Mouse (Mus musculus) bone marrow, adult 2 months (tissue): ENCODE data around the gene Mrps11. TPM values are rescaled to one million over a fixed set of nuclear protein-coding genes. Genes with fewer than 3 reads are reported as not detected.

Source experiments
- H3K27ac ChIP-seq: fragments of 200-500 bp; 2 replicates; pipeline ENCODE4 v1.5.1; 2012; ENCODE audit warnings: low read depth, mild to moderate bottlenecking, control low read depth, inconsistent platforms, low read length; ENCODE audit not compliant: control insufficient read depth, poor library complexity, insufficient read depth
- H3K4me1 ChIP-seq: fragments of 200-500 bp; 2 replicates; pipeline ENCODE4 v1.6.1; 2011; ENCODE audit warnings: low read length; ENCODE audit not compliant: control insufficient read depth, insufficient read depth
- H3K4me3 ChIP-seq: fragments of 200-500 bp; replicated peaks from 2 replicates; pipeline ENCODE3; 2011; ENCODE audit warnings: mild to moderate bottlenecking, low read depth, low read length, control low read depth; ENCODE audit not compliant: control insufficient read depth
- CTCF ChIP-seq: fragments of 200-500 bp; IDR thresholded peaks from 2 replicates; pipeline ENCODE4 v1.5.1; 2011; ENCODE audit warnings: low read length, control low read depth; ENCODE audit not compliant: control insufficient read depth, insufficient read depth
- POLR2A ChIP-seq: fragments of 200-500 bp; IDR thresholded peaks from 2 replicates; pipeline ENCODE4 v1.6.1; 2011; ENCODE audit warnings: low read depth, mild to moderate bottlenecking, control low read depth, low read length, borderline replicate concordance; ENCODE audit not compliant: control insufficient read depth
- WGBS: fragments of 180-500 bp; shearing (Covaris S2); methylation state at CpG from one replicate; pipeline ENCODE4 v1.1.7; 2018; 5-methylcytosine and 5-hydroxymethylcytosine counted together
- polyA plus RNA-seq: library from polyadenylated mRNA; stranded (reverse); fragments of >200 nt; gene quantifications from 2 replicates; pipeline ENCODE4 v1.2.4, GENCODE M21; 2011; ENCODE audit warnings: low replicate concordance; ENCODE audit not compliant: missing spikeins, insufficient read depth, insufficient read length

Gene Mrps11
- polyA plus RNA-seq, 1 experiment, result 24.7 TPM

GRCm38 (mm10) chr7:78803841-78804240 lies 20.9 kb downstream of the Mrps11 start:
- Histone ChIP-seq H3K27ac (no peak overlapping the region), H3K4me3 (no peak overlapping the region), H3K4me1 (no peaks in the 10 kb centered on the region; the same call in none of the 2 replicates)
- no peak for TF ChIP-seq CTCF
- TF ChIP-seq POLR2A, result no peak
- 39% methylated on average over 3 of the region's 3 CpGs for WGBS

GRCm38 (mm10) chr7:78807192-78807591 lies 24.3 kb downstream of the Mrps11 start:
- WGBS, result 78% methylated on average over 4 of the region's 4 CpGs
- H3K27ac ChIP-seq, result no peak overlapping the region
- no peak overlapping the region for H3K4me3 ChIP-seq
- H3K4me1 ChIP-seq, result no peaks in the 10 kb centered on the region; the same call in none of the 2 replicates
- TF ChIP-seq CTCF, result no peak
- TF ChIP-seq POLR2A, result no peak

- WGBS, result 88% methylated on average over 6 of the region's 6 CpGs
- no peak for TF ChIP-seq CTCF
Measured at GRCm38 (mm10) chr7:78813791-78814190, 30.9 kb downstream of the Mrps11 start.

GRCm38 (mm10) chr7:78814766-78815165 lies 31.8 kb downstream of the Mrps11 start:
- Histone ChIP-seq H3K27ac (no peak overlapping the region), H3K4me3 (no peak overlapping the region), H3K4me1 (no peaks in the 10 kb centered on the region; the same call in 1 of the 2 replicates)
- TF ChIP-seq CTCF, result no peak
- no peak for TF ChIP-seq POLR2A

More at GRCm38 (mm10) chr7:78813791-78814190, 30.9 kb downstream of the Mrps11 start:
- Histone ChIP-seq H3K27ac (no peak overlapping the region), H3K4me3 (no peak overlapping the region), H3K4me1 (no peaks in the 10 kb centered on the region; the same call in 1 of the 2 replicates)

GRCm38 (mm10) chr7:78818336-78818735 lies 35.4 kb downstream of the Mrps11 start:
- TF ChIP-seq POLR2A (no peak), CTCF (no peak)
- 66% methylated on average over 12 of the region's 12 CpGs for whole genome bisulfite sequencing
- Histone ChIP-seq H3K4me3 (no peak overlapping the region), H3K27ac (no peak overlapping the region), H3K4me1 (no peaks in the 10 kb centered on the region; the same call in 1 of the 2 replicates)

GRCm38 (mm10) chr7:78826682-78827385 lies 43.9 kb downstream of the Mrps11 start:
- 74% methylated on average over 9 of the region's 9 CpGs for WGBS
- TF ChIP-seq CTCF, result no peak
- TF ChIP-seq POLR2A, result no peak
- Histone ChIP-seq H3K4me1 (no peaks in the 10 kb centered on the region), H3K27ac (no peak overlapping the region), H3K4me3 (no peak overlapping the region)

- H3K4me1 ChIP-seq, result no peaks in the 10 kb centered on the region
- no peak for TF ChIP-seq CTCF
- H3K4me3 ChIP-seq, result no peak overlapping the region
- no peak overlapping the region for H3K27ac ChIP-seq
- 89% methylated on average over 14 of the region's 14 CpGs for WGBS
Measured at GRCm38 (mm10) chr7:78827749-78828362, 44.9 kb downstream of the Mrps11 start.

GRCm38 (mm10) chr7:78835656-78836055 lies 52.7 kb downstream of the Mrps11 start:
- Histone ChIP-seq H3K4me3 (no peak overlapping the region), H3K4me1 (peaks cover 2% of the 10 kb centered on the region; the same call in 1 of the 2 replicates), H3K27ac (no peak overlapping the region)
- TF ChIP-seq POLR2A (no peak), CTCF (no peak)
- WGBS, result 88% methylated on average over 4 of the region's 4 CpGs
